Mouse (Mus musculus) cerebellum, postnatal 4 days (tissue): ENCODE data around the gene Scyl1.

Source experiments
- DNase-seq, 2 experiments: peaks; one replicate each; pipeline ENCODE4 v3.0.0; 2022; ENCODE audit warnings: low spot score in 2 of 2, mixed read lengths in 1 of 2

Gene Scyl1

GRCm38 (mm10) chr19:5787920-5788319 lies 16.7 kb upstream of the Scyl1 start:
- no peak for DNase-seq

GRCm38 (mm10) chr19:5787128-5787635 lies 16.0 kb upstream of the Scyl1 start:
- DNase-seq, result peak; percentile 79 to 91

- peak; percentile 87 to 90 for DNase-seq
Observed at GRCm38 (mm10) chr19:5786441-5787114, 15.4 kb upstream of the Scyl1 start.

DNA sequence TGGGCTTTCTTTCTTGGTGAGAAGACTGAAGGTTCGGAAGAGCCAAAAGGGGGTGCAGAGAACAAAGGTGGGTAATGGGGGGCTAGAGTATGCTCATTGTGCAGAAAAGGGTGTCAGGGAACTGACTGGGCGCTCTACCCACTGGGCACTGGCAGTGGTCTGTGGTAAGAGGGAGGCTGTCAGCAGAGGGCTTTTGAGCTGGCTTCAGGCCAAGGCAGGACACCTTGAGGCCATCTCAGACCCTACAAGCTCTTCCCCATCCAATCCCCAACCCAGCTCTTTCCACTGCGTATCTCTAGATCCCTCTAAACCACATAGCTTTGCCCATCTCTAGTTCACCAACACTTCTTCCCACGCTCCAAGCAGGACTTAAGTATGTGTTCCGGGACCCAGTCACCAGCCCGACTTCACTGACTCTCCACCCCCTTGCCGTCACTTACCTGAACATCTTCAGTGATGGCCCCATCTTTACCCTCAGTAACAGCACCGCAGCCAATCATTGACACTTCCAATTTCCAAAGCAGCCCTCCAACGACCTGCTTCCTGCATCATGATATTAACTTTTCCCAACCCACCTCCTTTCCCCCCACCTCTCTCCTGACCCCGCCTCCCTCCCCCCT lies 13.8 kb upstream of the Scyl1 start:
- DNase-seq, result no peak

DNA sequence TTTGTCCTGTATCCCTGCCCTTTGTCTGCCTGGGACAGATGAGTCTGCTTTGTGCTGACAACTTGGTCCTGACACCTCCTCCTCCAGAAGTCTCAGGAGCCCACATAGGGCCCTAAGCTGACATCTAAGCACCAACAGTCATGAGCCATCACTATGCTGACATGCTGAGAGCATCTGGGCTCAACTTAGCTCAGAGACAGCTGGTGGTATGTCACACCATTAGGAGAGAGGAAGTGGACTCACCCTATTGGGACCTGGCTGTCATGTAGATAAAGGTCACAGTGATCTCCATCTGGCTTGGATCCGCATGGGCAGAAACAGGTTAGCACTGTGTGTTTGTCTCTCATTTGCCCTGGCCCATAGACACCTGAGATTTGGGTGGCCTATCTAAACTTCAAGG lies 10.9 kb upstream of the Scyl1 start:
- no peak for DNase-seq

- DNase-seq, result no peak
Observed at GRCm38 (mm10) chr19:5781532-5781931, 10.3 kb upstream of the Scyl1 start.

GRCm38 (mm10) chr19:5780203-5780602 lies 9.0 kb upstream of the Scyl1 start:
- no peak for DNase-seq

GRCm38 (mm10) chr19:5778312-5778711 lies 7.1 kb upstream of the Scyl1 start:
- DNase-seq, result no peak

- DNase-seq, result no peak
Observed at GRCm38 (mm10) chr19:5777387-5778032, 6.3 kb upstream of the Scyl1 start.

DNA sequence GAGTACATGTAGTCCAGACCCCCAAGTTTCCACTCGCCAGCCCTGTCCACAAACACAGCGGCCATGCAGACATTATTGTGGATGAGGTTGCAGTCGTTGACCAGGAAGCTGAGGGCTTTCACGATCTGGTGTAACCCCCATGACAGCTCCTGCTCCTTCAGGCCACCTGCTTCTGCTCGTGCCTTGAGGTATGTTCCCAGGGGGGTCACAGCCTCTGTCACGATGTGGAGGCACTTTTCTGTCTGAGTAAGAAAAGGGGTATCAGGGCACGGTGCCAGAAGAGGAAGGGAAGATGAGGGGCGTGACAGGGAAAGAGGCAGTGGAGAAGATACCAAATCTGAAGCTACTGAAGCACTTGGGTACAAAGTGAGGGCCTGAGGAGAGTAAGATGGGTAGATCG lies 908 bp downstream of the Scyl1 start:
- DNase-seq, result no peak

- DNase-seq, result no peak
Observed at GRCm38 (mm10) chr19:5767271-5767670, 3.9 kb downstream of the Scyl1 start.

DNA sequence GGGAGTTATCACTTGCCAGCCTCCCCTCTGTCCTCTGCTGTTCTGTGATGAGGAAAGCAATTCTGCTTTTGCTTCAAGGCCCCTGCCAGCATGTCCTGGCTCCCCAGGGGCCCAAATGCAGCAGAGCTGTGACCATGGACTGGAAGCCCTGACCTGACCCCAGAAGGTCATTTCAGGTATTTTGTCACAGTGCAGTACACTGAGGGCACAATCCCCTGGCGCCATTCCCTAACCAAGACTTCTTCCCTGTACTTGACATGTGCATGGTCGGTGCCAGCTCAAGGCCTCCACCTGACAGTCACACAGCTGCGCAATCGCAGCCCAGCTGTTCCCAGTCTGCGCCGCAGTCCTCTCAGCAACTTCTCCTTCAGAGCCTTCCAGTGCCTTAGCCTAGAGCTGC lies 8.1 kb downstream of the Scyl1 start:
- no peak for DNase-seq

- no peak for DNase-seq
Observed at GRCm38 (mm10) chr19:5758878-5759403, 12.3 kb downstream of the Scyl1 start.

DNA sequence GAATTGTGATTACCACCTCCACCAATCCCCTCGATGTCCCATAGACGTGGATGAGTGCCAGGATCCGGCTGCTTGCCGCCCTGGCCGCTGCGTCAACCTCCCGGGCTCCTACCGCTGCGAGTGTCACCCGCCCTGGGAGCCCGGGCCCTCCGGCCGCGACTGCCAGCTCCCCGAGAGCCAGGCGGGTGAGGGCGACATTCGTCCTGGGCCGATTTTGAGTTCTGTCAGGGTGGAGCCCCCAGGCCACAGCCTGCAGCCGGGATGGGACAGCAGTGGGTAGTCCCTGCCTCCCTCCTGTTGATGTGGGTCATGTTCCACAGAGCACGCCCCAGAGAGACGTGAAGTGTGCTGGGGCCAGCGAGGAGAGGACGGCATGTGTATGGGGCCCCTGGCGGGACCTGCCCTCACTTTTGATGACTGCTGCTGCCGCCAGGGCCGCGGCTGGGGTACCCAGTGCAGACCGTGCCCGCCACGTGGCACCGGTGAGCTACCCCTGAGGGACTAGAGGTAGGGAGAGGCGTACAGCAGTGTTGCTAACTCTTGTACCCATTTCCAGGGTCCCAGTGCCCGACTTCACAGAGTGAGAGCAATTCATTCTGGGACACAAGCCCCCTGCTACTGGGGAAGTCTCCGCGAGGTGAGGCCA lies 14.1 kb downstream of the Scyl1 start:
- DNase-seq, result no peak

DNA sequence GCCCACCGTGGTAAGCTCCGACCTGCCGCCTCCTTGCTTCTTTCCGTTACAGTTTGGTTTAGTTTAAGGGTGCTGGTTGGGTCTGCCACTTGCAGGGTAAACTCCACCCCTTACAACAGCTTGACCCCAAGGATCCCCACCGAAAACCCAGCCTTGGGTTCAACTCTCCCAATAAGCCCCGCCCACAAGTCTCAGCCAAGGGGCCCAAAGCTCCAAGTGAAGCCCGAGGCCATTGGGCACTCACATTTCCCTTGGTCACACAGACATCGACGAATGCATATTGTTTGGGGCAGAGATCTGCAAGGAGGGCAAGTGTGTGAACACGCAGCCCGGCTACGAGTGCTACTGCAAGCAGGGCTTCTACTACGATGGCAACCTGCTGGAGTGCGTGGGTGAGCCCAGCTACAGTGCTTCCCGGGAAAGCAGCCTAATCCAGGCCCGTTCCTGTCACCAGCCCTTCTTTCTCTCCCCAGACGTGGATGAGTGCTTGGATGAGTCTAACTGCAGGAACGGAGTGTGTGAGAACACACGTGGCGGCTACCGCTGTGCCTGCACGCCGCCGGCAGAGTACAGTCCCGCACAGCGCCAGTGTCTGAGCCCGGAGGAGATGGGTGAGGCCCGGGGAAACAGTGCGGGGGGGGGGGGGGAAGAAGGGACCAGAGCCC lies 14.8 kb downstream of the Scyl1 start:
- DNase-seq, result no peak

GRCm38 (mm10) chr19:5751742-5752141 lies 19.5 kb downstream of the Scyl1 start:
- DNase-seq, result no peak

GRCm38 (mm10) chr19:5750951-5751350 lies 20.3 kb downstream of the Scyl1 start:
- no peak for DNase-seq

GRCm38 (mm10) chr19:5749476-5749875 lies 21.7 kb downstream of the Scyl1 start:
- DNase-seq, result no peak

DNA sequence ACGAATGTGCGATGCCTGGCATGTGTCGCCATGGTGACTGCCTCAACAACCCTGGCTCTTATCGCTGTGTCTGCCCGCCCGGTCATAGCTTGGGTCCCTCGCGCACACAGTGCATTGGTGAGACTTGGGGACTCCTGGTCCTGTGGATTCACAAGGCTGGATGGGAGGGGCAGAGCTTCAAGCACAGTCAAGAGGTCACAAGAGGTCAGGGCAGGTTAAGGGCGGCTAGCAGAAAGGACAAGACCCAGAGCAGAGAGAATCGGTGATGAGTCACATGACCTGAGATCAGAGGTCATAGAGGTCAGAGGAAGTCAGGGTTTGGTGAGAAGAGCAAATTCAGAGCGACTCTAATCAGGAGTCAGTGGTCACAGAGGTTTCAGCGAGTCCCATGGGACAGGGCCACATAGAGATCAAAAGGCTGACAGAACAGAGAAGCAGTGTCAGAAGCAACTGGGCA lies 24.3 kb downstream of the Scyl1 start:
- DNase-seq, result no peak

GRCm38 (mm10) chr19:5745756-5746710 lies 25.2 kb downstream of the Scyl1 start:
- no peak for DNase-seq
